Mouse (Mus musculus) cerebellum, postnatal 25 days (tissue): Measurements from ENCODE around the gene Rspo1.

ENCODE experiments used
- DNase-seq, 2 experiments: peaks; one replicate each; pipeline ENCODE4 v3.0.0; 2021; ENCODE audit warnings: mixed read lengths in 2 of 2

Rspo1 gene

DNA sequence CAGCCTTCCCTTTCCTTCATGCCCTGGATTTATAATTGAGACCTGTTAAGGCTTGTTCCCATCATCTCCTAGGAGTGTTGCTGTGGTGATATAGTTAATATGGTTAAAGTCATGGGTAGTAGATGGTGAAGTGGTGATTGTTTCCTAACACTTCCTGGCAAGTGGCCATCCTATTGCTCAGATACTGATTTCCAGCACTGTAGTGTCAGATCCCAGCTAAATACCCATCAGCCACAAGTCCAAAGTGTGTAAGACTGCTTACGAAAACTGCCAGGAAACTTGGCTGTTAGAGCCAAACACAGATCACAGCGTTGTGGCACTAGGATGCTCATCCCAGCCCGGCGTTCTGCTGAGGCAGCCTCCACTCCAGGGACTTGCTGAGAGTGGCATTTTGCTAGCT lies 48.1 kb downstream of the Rspo1 start:
- DNase-seq = no peak

DNA sequence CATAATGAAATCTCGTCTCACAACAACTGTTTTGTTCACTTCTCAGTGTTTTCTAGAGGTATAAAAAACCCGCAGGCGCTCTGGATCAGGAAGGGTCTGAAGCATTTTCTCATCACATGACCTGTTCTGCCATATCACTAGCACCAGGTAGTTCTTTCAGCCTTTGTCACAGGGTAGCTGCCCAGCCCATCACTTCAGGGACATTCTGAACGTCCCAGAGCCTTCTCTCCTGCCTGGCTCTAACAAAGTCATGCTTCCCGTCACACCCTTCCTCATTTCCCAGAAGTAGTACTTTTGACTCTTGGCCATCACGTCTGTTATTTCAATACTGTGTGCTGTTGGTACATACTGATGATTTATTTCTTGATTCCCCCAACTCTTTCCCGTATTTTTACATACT lies 58.2 kb downstream of the Rspo1 start:
- DNase-seq = no peak

- no peak for DNase-seq
Observed at GRCm38 (mm10) chr4:125055385-125055784, 69.2 kb downstream of the Rspo1 start.

DNA sequence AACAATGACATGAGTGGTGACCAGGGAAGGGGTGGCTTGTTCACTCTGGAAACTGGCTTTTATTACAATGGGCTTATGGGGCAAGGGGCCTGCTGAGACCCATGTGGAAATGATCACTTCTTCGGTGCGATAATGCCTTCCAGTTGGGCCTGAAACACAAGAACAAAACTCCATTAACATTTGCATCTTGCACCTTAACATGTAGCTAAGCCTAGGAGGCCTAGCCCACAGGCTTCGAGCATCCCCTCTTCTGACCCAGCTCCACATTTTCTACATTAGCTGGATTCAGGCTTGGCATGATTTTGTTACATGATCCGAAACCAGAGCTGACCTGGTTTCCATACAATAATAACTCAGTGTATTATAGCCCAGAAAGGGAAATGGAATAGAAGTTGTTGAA lies 70.2 kb downstream of the Rspo1 start:
- DNase-seq = no peak

DNA sequence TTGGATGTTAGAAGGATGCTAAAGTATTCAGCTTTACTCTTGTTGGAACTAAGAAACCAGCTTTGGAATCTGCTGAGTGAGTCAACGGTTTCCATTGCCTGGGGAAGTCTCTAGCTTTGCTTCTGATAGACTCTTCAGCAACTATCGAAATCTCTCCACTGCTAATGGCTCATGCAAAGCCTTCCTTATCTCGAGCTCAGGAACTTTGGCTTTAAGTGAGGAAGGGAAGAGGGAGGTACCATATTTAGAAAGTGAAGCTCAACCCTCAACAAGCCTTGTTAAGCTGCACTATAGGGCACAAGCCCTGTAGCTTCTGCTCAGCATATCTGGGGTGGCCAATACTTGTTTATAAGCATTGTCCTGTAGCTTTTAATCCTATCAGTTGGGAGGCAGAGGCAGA lies 71.0 kb downstream of the Rspo1 start:
- no peak for DNase-seq

DNA sequence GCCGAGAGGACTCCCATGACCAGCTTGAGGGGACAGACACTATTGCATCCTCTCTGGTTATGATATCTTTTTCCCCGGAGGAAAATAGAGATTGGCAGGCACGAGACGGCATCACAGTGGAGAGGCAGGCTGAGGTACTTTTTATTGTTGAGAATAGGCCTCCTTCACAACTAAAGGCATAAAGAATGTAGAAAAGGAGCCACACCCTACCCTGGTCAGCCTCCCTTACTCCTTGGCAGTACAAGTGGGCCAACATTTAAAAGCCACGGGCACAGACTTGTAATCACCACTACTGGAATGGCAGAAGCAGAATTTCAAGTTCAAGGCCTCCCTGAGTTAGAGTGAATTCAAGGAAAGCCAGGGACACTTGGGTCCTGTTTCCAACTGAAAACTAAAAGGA lies 71.8 kb downstream of the Rspo1 start:
- DNase-seq = no peak
